Mouse (Mus musculus) layer of hippocampus, adult 18-20 months (tissue): Measurements from ENCODE around the gene D6Wsu163e. TPM values are rescaled to one million over a fixed set of nuclear protein-coding genes. Genes with fewer than 3 reads are reported as not detected.

Source experiments
- DNase-seq, 2 experiments: peaks; one replicate each; pipeline ENCODE4 v3.0.0; 2022; ENCODE audit warnings: low spot score in 2 of 2
- total RNA-seq, 2 experiments: library from RNA; stranded (reverse); gene quantifications; 2 replicates each; pipeline ENCODE4 v1.2.3; 2021

D6Wsu163e gene
- total RNA-seq, 2 experiments from 2014 or later = 43.9 to 47.7 TPM

- no peak for DNase-seq
These were observed 65.9 kb downstream of the D6Wsu163e start for GRCm38 (mm10) chr6:127005646-127006045.

- no peak for DNase-seq
These were observed 66.8 kb downstream of the D6Wsu163e start for GRCm38 (mm10) chr6:127006551-127006950.

GRCm38 (mm10) chr6:127010021-127010420, 70.3 kb downstream of the D6Wsu163e start:
- DNase-seq = no peak

- no peak for DNase-seq
These were observed 72.3 kb downstream of the D6Wsu163e start for GRCm38 (mm10) chr6:127011947-127012535.

- no peak for DNase-seq
These were observed 75.4 kb downstream of the D6Wsu163e start, which contains the start of gene Fgf6 for GRCm38 (mm10) chr6:127014906-127015770. Gene Fgf6, plus strand, starts transcription at chr6:127015586.

GRCm38 (mm10) chr6:127019254-127019653, 79.5 kb downstream of the D6Wsu163e start:
- DNase-seq = no peak

- no peak for DNase-seq
These were observed 80.7 kb downstream of the D6Wsu163e start for GRCm38 (mm10) chr6:127020431-127020830.

GRCm38 (mm10) chr6:127024836-127025235, 85.1 kb downstream of the D6Wsu163e start:
- DNase-seq = no peak

Other genes starting within 250 kb of the D6Wsu163e start
- gene Kcna6, start 199.3 kb upstream of the D6Wsu163e start, total RNA-seq = 10 to 100 TPM; 47.2 to 54.8 TPM
- 100 to 1,000 TPM; 153 to 154 TPM for gene Ndufa9, start 90.8 kb upstream of the D6Wsu163e start, total RNA-seq
- under 1 TPM; 0.10 to 0.25 TPM for gene Akap3, start 86.9 kb upstream of the D6Wsu163e start, total RNA-seq
- not detected for gene Dyrk4, start 18.1 kb upstream of the D6Wsu163e start, total RNA-seq
- 1 to 10 TPM; 1.6 to 2.1 TPM for gene Rad51ap1, start 375 bp upstream of the D6Wsu163e start, total RNA-seq
- not detected for gene Fgf6, start 75.6 kb downstream of the D6Wsu163e start, total RNA-seq
- under 1 TPM; 0.17 to 0.18 TPM for gene Fgf23, start 132.9 kb downstream of the D6Wsu163e start, total RNA-seq
- 10 to 100 TPM; 27.9 to 30.7 TPM for gene Tigar, start 169.6 kb downstream of the D6Wsu163e start, total RNA-seq
- 100 to 1,000 TPM; 118 to 128 TPM for gene Ccnd2, start 212.2 kb downstream of the D6Wsu163e start, total RNA-seq